Mouse (Mus musculus) brain, adult 2 months (tissue): ENCODE results near the gene Apela.

Source experiments
- DNase-seq: peaks from one replicate; pipeline ENCODE4 v3.0.0; 2011; ENCODE audit warnings: low read depth, low spot score

The Apela gene

GRCm38 (mm10) chr8:65037117-65037533 lies at the start of gene Apela:
TSS of gene Apela (minus strand) at chr8:65037336.
- peak; percentile 23 for DNase-seq

- DNase-seq: no peak
Observed at GRCm38 (mm10) chr8:65085680-65086079, 48.5 kb upstream of the Apela start.

- no peak for DNase-seq
Observed at GRCm38 (mm10) chr8:65080731-65081130, 43.6 kb upstream of the Apela start.

- DNase-seq: no peak
Observed at GRCm38 (mm10) chr8:65074733-65075132, 37.6 kb upstream of the Apela start, which contains the start of gene Gm10663. TSS of gene Gm10663 (plus strand) at chr8:65075033.

GRCm38 (mm10) chr8:65070996-65071395 lies 33.9 kb upstream of the Apela start:
- no peak for DNase-seq

GRCm38 (mm10) chr8:65068473-65068819 lies 31.3 kb upstream of the Apela start:
- DNase-seq: no peak

GRCm38 (mm10) chr8:65067694-65068472 lies 30.7 kb upstream of the Apela start:
- no peak for DNase-seq

GRCm38 (mm10) chr8:65067031-65067430 lies 29.9 kb upstream of the Apela start:
- no peak for DNase-seq

GRCm38 (mm10) chr8:65065622-65066021 lies 28.5 kb upstream of the Apela start:
- DNase-seq: no peak

GRCm38 (mm10) chr8:65064071-65064470 lies 26.9 kb upstream of the Apela start:
- DNase-seq: no peak

- DNase-seq: no peak
Observed at GRCm38 (mm10) chr8:65062195-65062594, 25.1 kb upstream of the Apela start.

- DNase-seq: no peak
Observed at GRCm38 (mm10) chr8:65056722-65057121, 19.6 kb upstream of the Apela start.

GRCm38 (mm10) chr8:65053968-65054367 lies 16.8 kb upstream of the Apela start:
- DNase-seq: no peak

GRCm38 (mm10) chr8:65053554-65053953 lies 16.4 kb upstream of the Apela start:
- DNase-seq: no peak

GRCm38 (mm10) chr8:65047801-65048200 lies 10.7 kb upstream of the Apela start:
- no peak for DNase-seq

GRCm38 (mm10) chr8:65047193-65047592 lies 10.1 kb upstream of the Apela start:
- no peak for DNase-seq

- DNase-seq: no peak
Observed at GRCm38 (mm10) chr8:65046565-65046964, 9.4 kb upstream of the Apela start.

- DNase-seq: no peak
Observed at GRCm38 (mm10) chr8:65034136-65034535, 3.0 kb downstream of the Apela start.

- DNase-seq: no peak
Observed at GRCm38 (mm10) chr8:65033056-65033455, 4.1 kb downstream of the Apela start.

- DNase-seq: no peak
Observed at GRCm38 (mm10) chr8:65032107-65032506, 5.0 kb downstream of the Apela start.

- no peak for DNase-seq
Observed at GRCm38 (mm10) chr8:65030735-65031485, 6.2 kb downstream of the Apela start.

- DNase-seq: no peak
Observed at GRCm38 (mm10) chr8:65029776-65030175, 7.4 kb downstream of the Apela start.
